Mouse (Mus musculus): Measurements from ENCODE around the gene Fst.

Gene Fst

GRCm38 (mm10) chr13:114419364-114419763, 39.4 kb downstream of the Fst start:
- no peak for DNase-seq (ENCODE audit: low spot score)

DNA sequence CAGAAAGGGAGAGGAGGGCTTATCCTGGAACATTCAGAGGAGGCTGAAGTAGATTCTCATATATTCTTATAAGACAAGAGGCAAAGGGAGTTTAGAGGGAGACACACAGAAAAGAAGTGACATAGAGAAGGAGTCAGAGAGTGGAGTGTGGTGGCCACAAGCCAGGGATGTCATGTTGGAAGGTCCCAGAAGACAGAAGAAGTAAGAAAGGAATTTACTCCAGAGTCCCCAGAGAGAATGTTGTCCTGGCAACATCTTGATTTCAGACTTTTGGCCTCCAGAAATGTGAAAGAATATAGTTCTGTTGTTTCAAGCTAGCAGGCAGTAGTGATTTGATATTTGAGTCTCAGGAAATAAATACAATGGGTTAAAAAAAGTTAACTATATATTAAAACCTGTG, 46.4 kb downstream of the Fst start:
- DNase-seq (ENCODE audit: low spot score), result no peak

DNA sequence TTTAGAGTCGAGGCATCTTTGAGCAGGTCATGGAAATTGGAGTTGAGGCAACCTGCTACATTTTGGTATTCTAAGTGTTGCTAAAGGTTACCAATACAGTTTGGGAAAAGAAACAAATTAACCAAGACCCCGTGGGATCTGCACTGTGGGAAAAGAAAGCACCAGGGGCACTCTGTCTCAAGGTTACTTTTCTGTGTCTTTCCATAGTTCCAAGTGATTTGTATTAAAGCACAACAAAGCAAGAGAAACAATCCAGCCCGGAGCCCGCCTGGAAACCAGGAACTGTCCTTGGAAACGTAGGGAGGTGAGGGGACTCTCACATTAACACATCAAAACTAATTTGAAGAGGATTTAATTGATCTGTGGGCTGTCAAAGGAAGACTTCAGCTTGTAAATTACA, 51.9 kb downstream of the Fst start:
- no peak for DNase-seq (ENCODE audit: low spot score)

GRCm38 (mm10) chr13:114406424-114406823, 52.3 kb downstream of the Fst start:
- no peak for DNase-seq (ENCODE audit: low spot score)

- no peak for DNase-seq (ENCODE audit: low spot score)
Observed at GRCm38 (mm10) chr13:114405100-114405715, 53.5 kb downstream of the Fst start.

All from urinary bladder, postnatal 10 days (tissue).